ENCODE assay signal across 11 mouse cellular contexts in genomic region chr6:22070603-22071322, GRCm38 (mm10).
A peak's percentile ranks its signal among the peaks of the same experiment; 100 is the strongest.
DNase-seq lines count a peak whose midpoint lies in the region; ATAC-seq lines count a peak whose summit lies in the region.
"Had no signal": no experiment of that assay in that cellular context is flagged by ENCODE, and none has a peak within 500 bp of the region (broad histone marks: within the 10 kb centered on the region; RNA-seq: fewer than 3 reads in every experiment).

No protein-coding gene starts in this region.

- intact Hi-C loops in gastrocnemius, postnatal 14 days (cut with DNase I; ENCODE audit: low total_unique reads): loop anchor here (5.0 kb wide), 1 partner anchor 83 kb away; the partner anchor contains the start of gene Cped1

- ATAC-seq in heart, embryonic 14.5 days (ENCODE audit: insufficient number of reproducible peaks, insufficient read depth, low FRiP score, low read depth): no peak
- no peak for ATAC-seq in lung, embryonic 15.5 days (ENCODE audit: borderline replicate concordance, extremely low read depth, low FRiP score, low TSS enrichment)
- ATAC-seq in forebrain, embryonic 16.5 days: peak; percentile 76
- no peak for ATAC-seq in neural tube, embryonic 15.5 days (ENCODE audit: low FRiP score)

- H3K36me3 ChIP-seq in heart, embryonic 14.5 days (ENCODE audit: control insufficient read depth, insufficient read depth, low read length): no peaks in the 10 kb centered on the region
- no peaks in the 10 kb centered on the region for H3K36me3 ChIP-seq in lung, embryonic 15.5 days
- H3K36me3 ChIP-seq in forebrain, embryonic 16.5 days (ENCODE audit: control insufficient read depth, insufficient read depth): no peaks in the 10 kb centered on the region
- H3K36me3 ChIP-seq in neural tube, embryonic 15.5 days: no peaks in the 10 kb centered on the region

- peak overlapping the region; percentile 29 for H3K4me2 ChIP-seq in heart, embryonic 14.5 days (ENCODE audit: low read length)
- H3K4me2 ChIP-seq in lung, embryonic 15.5 days: peak overlapping the region; percentile 21; the same call in 1 of the 2 replicates
- H3K4me2 ChIP-seq in forebrain, embryonic 16.5 days (ENCODE audit: low read length): peak overlapping the region; percentile 11; the same call in 1 of the 2 replicates
- H3K4me2 ChIP-seq in neural tube, embryonic 15.5 days: peak overlapping the region; percentile 39
- H3K4me2 ChIP-seq: limb, embryonic 12.5 days had no signal

- no peak overlapping the region for H3K27ac ChIP-seq in heart, embryonic 14.5 days (replicated peaks in 1 of 2; ENCODE audit: control insufficient read depth in 1 of 2, insufficient read depth in 1 of 2, low read depth in 2 of 2, low read length in 2 of 2)
- no peak overlapping the region for H3K27ac ChIP-seq in lung, embryonic 15.5 days
- no peak overlapping the region for H3K27ac ChIP-seq in forebrain, embryonic 16.5 days (ENCODE audit: low read length)
- H3K27ac ChIP-seq in neural tube, embryonic 15.5 days (replicated peaks): no peak overlapping the region
- H3K27ac ChIP-seq: limb, embryonic 12.5 days had no signal

- DNase-seq in heart, postnatal 4 days: no peak
- no peak for DNase-seq in lung, postnatal 25 days (ENCODE audit: low spot score)
- DNase-seq in natural killer cell, adult 2 months (ENCODE audit: low spot score in 2 of 2): no peak
- no peak for DNase-seq in gastrocnemius, postnatal 14 days
- DNase-seq: heart, postnatal 36 days had no signal

- H3K4me1 ChIP-seq in heart, embryonic 14.5 days (ENCODE audit: control insufficient read depth in 2 of 2, insufficient read depth in 2 of 2, low read length in 2 of 2): no peaks in the 10 kb centered on the region; a peak in 1 of 4 replicates
- peaks cover 12% of the 10 kb centered on the region for H3K4me1 ChIP-seq in lung, embryonic 15.5 days
- H3K4me1 ChIP-seq in forebrain, embryonic 16.5 days (replicated peaks; ENCODE audit: control insufficient read depth, insufficient read depth, low read length): 0 out of 2 replicates have a peak, but pooled peaks cover 2% of the 10 kb centered on the region
- H3K4me1 ChIP-seq in neural tube, embryonic 15.5 days: no peaks in the 10 kb centered on the region
- H3K4me1 ChIP-seq: limb, embryonic 12.5 days had no signal

- H3K27me3 ChIP-seq in heart, embryonic 14.5 days (ENCODE audit: control insufficient read depth, insufficient read depth, low read length): no peaks in the 10 kb centered on the region
- no peaks in the 10 kb centered on the region for H3K27me3 ChIP-seq in lung, embryonic 15.5 days
- no peaks in the 10 kb centered on the region for H3K27me3 ChIP-seq in forebrain, embryonic 16.5 days (replicated peaks; ENCODE audit: control insufficient read depth, insufficient read depth, low read length)
- no peaks in the 10 kb centered on the region for H3K27me3 ChIP-seq in neural tube, embryonic 15.5 days (replicated peaks)
- H3K27me3 ChIP-seq: limb, embryonic 12.5 days had no signal

- whole genome bisulfite sequencing in heart, embryonic 14.5 days: 73% methylated on average over 15 of the region's 15 CpGs
- 74% methylated on average over 15 of the region's 15 CpGs for WGBS in lung, embryonic 15.5 days
- 81% methylated on average over 15 of the region's 15 CpGs for WGBS in forebrain, embryonic 16.5 days
- 79% methylated on average over 15 of the region's 15 CpGs for WGBS in neural tube, embryonic 15.5 days

- no peak overlapping the region for H3K9ac ChIP-seq in heart, embryonic 14.5 days (ENCODE audit: low read length)
- no peak overlapping the region for H3K9ac ChIP-seq in lung, embryonic 15.5 days
- no peak overlapping the region for H3K9ac ChIP-seq in forebrain, embryonic 16.5 days (replicated peaks; ENCODE audit: low read depth, low read length)
- H3K9ac ChIP-seq in neural tube, embryonic 15.5 days (replicated peaks): no peak overlapping the region
- H3K9ac ChIP-seq: limb, embryonic 12.5 days had no signal

- no peaks in the 10 kb centered on the region for H3K9me3 ChIP-seq in heart, embryonic 14.5 days (ENCODE audit: control insufficient read depth, low read length)
- H3K9me3 ChIP-seq in lung, embryonic 15.5 days: no peaks in the 10 kb centered on the region
- H3K9me3 ChIP-seq in forebrain, embryonic 16.5 days (ENCODE audit: control insufficient read depth, low read length): no peaks in the 10 kb centered on the region
- H3K9me3 ChIP-seq in neural tube, embryonic 15.5 days (replicated peaks): no peaks in the 10 kb centered on the region
- H3K9me3 ChIP-seq: limb, embryonic 12.5 days had no signal

- no peak overlapping the region for H3K4me3 ChIP-seq in heart, embryonic 14.5 days (ENCODE audit: control insufficient read depth in 1 of 2, insufficient read depth in 1 of 2, low read depth in 1 of 2, low read length in 2 of 2)
- H3K4me3 ChIP-seq in lung, embryonic 15.5 days: no peak overlapping the region
- H3K4me3 ChIP-seq in forebrain, embryonic 16.5 days (replicated peaks; ENCODE audit: low read length): 0 out of 2 replicates have a peak overlapping the region, but pooled peaks have one; percentile 1
- H3K4me3 ChIP-seq in neural tube, embryonic 15.5 days (replicated peaks): no peak overlapping the region
- H3K4me3 ChIP-seq: erythroblast, embryonic 14.5 days; limb, embryonic 12.5 days had no signal
